Mouse (Mus musculus) heart, embryonic 16.5 days (tissue): ENCODE measurements around the gene Cstf2. TPM values are rescaled to one million over a fixed set of nuclear protein-coding genes. Genes with fewer than 3 reads are reported as not detected.

Experiments
- ATAC-seq: fragments of 200-750 bp; cut with Nextera tagmentation; replicated peaks from 2 replicates; pipeline ENCODE4 v1.8.0; 2017; ENCODE audit warnings: moderate number of reproducible peaks; ENCODE audit not compliant: insufficient read depth, low FRiP score; ENCODE audit errors: extremely low read depth
- H3K27ac ChIP-seq: fragments of 300-500 bp; sonication (generic); 2 replicates; pipeline ENCODE4 v1.5.1; 2014; ENCODE audit warnings: mild to moderate bottlenecking, low read length, control low read depth, moderate library complexity
- H3K27me3 ChIP-seq: fragments of 300-500 bp; sonication (generic); 2 replicates; pipeline ENCODE4 v1.6.1; 2014; ENCODE audit warnings: low read length, mixed read lengths; ENCODE audit not compliant: control insufficient read depth, insufficient read depth
- H3K36me3 ChIP-seq: fragments of 300-500 bp; sonication (generic); 2 replicates; pipeline ENCODE4 v1.6.1; 2014; ENCODE audit not compliant: control insufficient read depth, insufficient read depth
- H3K4me1 ChIP-seq: fragments of 300-500 bp; sonication (generic); 2 replicates; pipeline ENCODE4 v1.6.1; 2014; ENCODE audit warnings: low read length, mixed read lengths; ENCODE audit not compliant: control insufficient read depth, insufficient read depth
- H3K4me2 ChIP-seq: fragments of 300-500 bp; sonication (generic); 2 replicates; pipeline ENCODE4 v1.6.1; 2014; ENCODE audit warnings: low read depth, mild to moderate bottlenecking, control low read depth, low read length
- H3K4me3 ChIP-seq: fragments of 300-500 bp; sonication (generic); 2 replicates; pipeline ENCODE4 v1.5.1; 2014; ENCODE audit warnings: mild to moderate bottlenecking, control low read depth, low read length
- H3K9ac ChIP-seq: fragments of 300-500 bp; sonication (generic); 2 replicates; pipeline ENCODE4 v1.6.1; 2014; ENCODE audit warnings: low read length, control low read depth
- H3K9me3 ChIP-seq: fragments of 300-500 bp; sonication (generic); replicated peaks from 2 replicates; pipeline ENCODE4 v1.6.1; 2016; ENCODE audit warnings: low read length; ENCODE audit not compliant: control insufficient read depth
- WGBS: fragments of 180-500 bp; shearing (Covaris S2); extraction: QIAGEN DNeasy Blood & Tissue Kit; methylation state at CpG from one replicate; pipeline ENCODE4 v1.1.7; 2014; 5-methylcytosine and 5-hydroxymethylcytosine counted together
- microRNA-seq: library from miRNA; unstranded; fragments of <30 nt; microRNA quantifications from one replicate; pipeline ENCODE4, GENCODE M21; 2017
- polyA plus RNA-seq: library from polyadenylated mRNA; unstranded; fragments of >200 nt; fragmentation: Nextera tagmentation; extraction: Ambion mirVana; gene quantifications from 2 replicates; pipeline ENCODE4 v1.2.1, GENCODE M21; 2015

Gene Cstf2
- polyA plus RNA-seq, 1 experiment from 2014 or later, result 25.8 TPM

- WGBS, result 50% methylated on average over 3 of the region's 3 CpGs
- Histone ChIP-seq H3K9ac (no peak overlapping the region), H3K27me3 (no peaks in the 10 kb centered on the region), H3K36me3 (no peaks in the 10 kb centered on the region), H3K4me2 (no peak overlapping the region), H3K4me3 (no peak overlapping the region), H3K4me1 (no peaks in the 10 kb centered on the region), H3K9me3 (no peaks in the 10 kb centered on the region), H3K27ac (no peak overlapping the region)
- no peak for ATAC-seq
Measured at GRCm38 (mm10) chrX:134111767-134112166, 52.8 kb downstream of the Cstf2 start.

GRCm38 (mm10) chrX:134116417-134116816 is 57.4 kb downstream of the Cstf2 start:
- no peak for ATAC-seq
- WGBS, result 62% methylated on average over 3 of the region's 3 CpGs

GRCm38 (mm10) chrX:134128549-134128948 is 69.6 kb downstream of the Cstf2 start:
- no peak for ATAC-seq

More at GRCm38 (mm10) chrX:134116417-134116816, 57.4 kb downstream of the Cstf2 start:
- Histone ChIP-seq H3K4me3 (no peak overlapping the region), H3K4me2 (no peak overlapping the region), H3K36me3 (no peaks in the 10 kb centered on the region), H3K27ac (no peak overlapping the region), H3K9ac (no peak overlapping the region), H3K27me3 (no peaks in the 10 kb centered on the region), H3K4me1 (no peaks in the 10 kb centered on the region), H3K9me3 (no peaks in the 10 kb centered on the region)

GRCm38 (mm10) chrX:134132295-134132694 is 73.3 kb downstream of the Cstf2 start:
- Histone ChIP-seq H3K9me3 (no peaks in the 10 kb centered on the region), H3K4me1 (no peaks in the 10 kb centered on the region), H3K4me2 (no peak overlapping the region), H3K27me3 (0 out of 2 replicates have a peak, but pooled peaks cover 2% of the 10 kb centered on the region), H3K36me3 (no peaks in the 10 kb centered on the region), H3K4me3 (no peak overlapping the region), H3K27ac (no peak overlapping the region), H3K9ac (no peak overlapping the region)
- WGBS, result 17% methylated on average over 5 of the region's 5 CpGs
- no peak for ATAC-seq

More at GRCm38 (mm10) chrX:134128549-134128948, 69.6 kb downstream of the Cstf2 start:
- Histone ChIP-seq H3K4me1 (no peaks in the 10 kb centered on the region), H3K27ac (no peak overlapping the region), H3K9me3 (no peaks in the 10 kb centered on the region), H3K36me3 (no peaks in the 10 kb centered on the region), H3K9ac (no peak overlapping the region), H3K4me2 (no peak overlapping the region), H3K27me3 (0 out of 2 replicates have a peak, but pooled peaks cover 2% of the 10 kb centered on the region), H3K4me3 (no peak overlapping the region)
- WGBS, result 61% methylated on average over 3 of the region's 3 CpGs

- Histone ChIP-seq H3K9ac (no peak overlapping the region), H3K27ac (no peak overlapping the region), H3K4me2 (no peak overlapping the region), H3K4me3 (no peak overlapping the region), H3K4me1 (no peaks in the 10 kb centered on the region), H3K27me3 (no peaks in the 10 kb centered on the region), H3K9me3 (no peaks in the 10 kb centered on the region), H3K36me3 (no peaks in the 10 kb centered on the region)
- ATAC-seq, result no peak
- 46% methylated on average over 3 of the region's 3 CpGs for WGBS
Measured at GRCm38 (mm10) chrX:134133821-134134220, 74.8 kb downstream of the Cstf2 start.

Small RNA genes within 50 kb of the gene (microRNA-seq; reads per million reads assigned to microRNA genes)
- 0.59 reads per million for gene Mir3112

Other genes starting within 250 kb of the Cstf2 start
- gene Tnmd, start 208.2 kb upstream of the Cstf2 start, polyA plus RNA-seq, result 0.45 and 1.0 TPM in 2 replicates
- 91.1 and 96.7 TPM in 2 replicates for gene Tspan6, start 160.8 kb upstream of the Cstf2 start, polyA plus RNA-seq
- 8.1 and 8.5 TPM in 2 replicates for gene Srpx2, start 150.8 kb upstream of the Cstf2 start, polyA plus RNA-seq
- 1.9 and 2.8 TPM in 2 replicates for gene Sytl4, start 77.4 kb upstream of the Cstf2 start, polyA plus RNA-seq
- 0.55 and 0.56 TPM in 2 replicates for gene Xkrx, start 102.9 kb downstream of the Cstf2 start, polyA plus RNA-seq
- 0.09 and 0.16 TPM in 2 replicates for gene Arl13a, start 128.3 kb downstream of the Cstf2 start, polyA plus RNA-seq
- gene Nox1, start 162.8 kb downstream of the Cstf2 start, polyA plus RNA-seq, result 0.25 TPM in 1 of 2 replicates, not detected in the other
- gene Trmt2b, start 217.8 kb downstream of the Cstf2 start, polyA plus RNA-seq, result 44.1 and 46.3 TPM in 2 replicates
- gene Tmem35a, start 236.0 kb downstream of the Cstf2 start, polyA plus RNA-seq, result 23.7 and 24.3 TPM in 2 replicates
- gene Cenpi, start 248.9 kb downstream of the Cstf2 start, polyA plus RNA-seq, result 26.5 and 32.1 TPM in 2 replicates